In genomic region chr9:115064834-115065233, GRCm38 (mm10) we compare ENCODE assay signal across 22 mouse cellular contexts.
DNase-seq lines count a peak whose midpoint lies in the region; ATAC-seq and TF ChIP-seq lines count a peak whose summit lies in the region.
"Had no signal": no experiment of that assay in that cellular context is flagged by ENCODE, and none has a peak within 500 bp of the region (broad histone marks: within the 10 kb centered on the region; RNA-seq: fewer than 3 reads in every experiment).

No protein-coding gene starts in this region.

- no peak for ATAC-seq in kidney, postnatal 0 days (replicated peaks; ENCODE audit: low FRiP score, low read depth)
- ATAC-seq in midbrain, postnatal 0 days (ENCODE audit: low FRiP score): no peak
- no peak for ATAC-seq in midbrain, embryonic 16.5 days
- no peak for ATAC-seq in midbrain, embryonic 13.5 days
- ATAC-seq: Patski had no signal

- 90% methylated on average over 1 of the region's 1 CpGs for WGBS in kidney, postnatal 0 days
- 100% methylated on average over 1 of the region's 1 CpGs for WGBS in midbrain, postnatal 0 days
- WGBS in midbrain, embryonic 16.5 days: 100% methylated on average over 1 of the region's 1 CpGs
- 89% methylated on average over 1 of the region's 1 CpGs for WGBS in midbrain, embryonic 13.5 days

- no peaks in the 10 kb centered on the region for H3K27me3 ChIP-seq in kidney, postnatal 0 days (ENCODE audit: insufficient read depth, low read length)
- H3K27me3 ChIP-seq in midbrain, postnatal 0 days (ENCODE audit: insufficient read depth, low read length): no peaks in the 10 kb centered on the region
- no peaks in the 10 kb centered on the region for H3K27me3 ChIP-seq in midbrain, embryonic 16.5 days (ENCODE audit: control insufficient read depth, insufficient read depth, low read depth, low read length)
- H3K27me3 ChIP-seq in midbrain, embryonic 13.5 days: no peaks in the 10 kb centered on the region
- H3K27me3 ChIP-seq: embryonic facial prominence, embryonic 15.5 days; heart, embryonic 15.5 days; limb, embryonic 12.5 days; liver, embryonic 15.5 days; Patski; stomach, embryonic 15.5 days had no signal

- H3K4me1 ChIP-seq in kidney, postnatal 0 days (replicated peaks; ENCODE audit: insufficient read depth, low read length): no peaks in the 10 kb centered on the region
- no peaks in the 10 kb centered on the region for H3K4me1 ChIP-seq in midbrain, postnatal 0 days (ENCODE audit: insufficient read depth, low read length)
- H3K4me1 ChIP-seq in midbrain, embryonic 16.5 days (ENCODE audit: control insufficient read depth, insufficient read depth, low read length): no peaks in the 10 kb centered on the region
- H3K4me1 ChIP-seq in midbrain, embryonic 13.5 days (replicated peaks): no peaks in the 10 kb centered on the region
- H3K4me1 ChIP-seq: embryonic facial prominence, embryonic 15.5 days; heart, embryonic 15.5 days; limb, embryonic 12.5 days; liver, embryonic 15.5 days; stomach, embryonic 15.5 days had no signal

- H3K36me3 ChIP-seq in kidney, postnatal 0 days (ENCODE audit: insufficient read depth, low read length): no peaks in the 10 kb centered on the region
- H3K36me3 ChIP-seq in midbrain, postnatal 0 days (ENCODE audit: insufficient read depth, low read length): no peaks in the 10 kb centered on the region
- no peaks in the 10 kb centered on the region for H3K36me3 ChIP-seq in midbrain, embryonic 16.5 days (ENCODE audit: control insufficient read depth, insufficient read depth, low read length)
- peaks cover 3% of the 10 kb centered on the region; the same call in 1 of the 2 replicates for H3K36me3 ChIP-seq in midbrain, embryonic 13.5 days
- H3K36me3 ChIP-seq: embryonic facial prominence, embryonic 15.5 days; forebrain, embryonic 10.5 days; heart, embryonic 15.5 days; liver, embryonic 15.5 days; stomach, embryonic 15.5 days had no signal

- H3K4me2 ChIP-seq in kidney, postnatal 0 days (ENCODE audit: low read length): no peak overlapping the region
- no peak overlapping the region for H3K4me2 ChIP-seq in midbrain, postnatal 0 days (ENCODE audit: low read depth, low read length, poor library complexity, severe bottlenecking)
- H3K4me2 ChIP-seq in midbrain, embryonic 16.5 days (ENCODE audit: low read length): no peak overlapping the region
- no peak overlapping the region for H3K4me2 ChIP-seq in midbrain, embryonic 13.5 days (replicated peaks)
- H3K4me2 ChIP-seq: embryonic facial prominence, embryonic 15.5 days; heart, embryonic 15.5 days; limb, embryonic 12.5 days; liver, embryonic 15.5 days; stomach, embryonic 15.5 days had no signal

- no peak overlapping the region for H3K27ac ChIP-seq in kidney, postnatal 0 days
- no peak overlapping the region for H3K27ac ChIP-seq in midbrain, postnatal 0 days (ENCODE audit: low read depth, low read length)
- H3K27ac ChIP-seq in midbrain, embryonic 16.5 days (ENCODE audit: low read length): no peak overlapping the region
- H3K27ac ChIP-seq in midbrain, embryonic 13.5 days: no peak overlapping the region
- H3K27ac ChIP-seq: embryonic facial prominence, embryonic 15.5 days; forebrain, embryonic 10.5 days; heart, embryonic 15.5 days; limb, embryonic 12.5 days; liver, embryonic 15.5 days; stomach, embryonic 15.5 days had no signal

- no peaks in the 10 kb centered on the region; the same call in 1 of the 2 replicates for H3K9me3 ChIP-seq in kidney, postnatal 0 days (replicated peaks; ENCODE audit: low read length)
- no peaks in the 10 kb centered on the region for H3K9me3 ChIP-seq in midbrain, postnatal 0 days (ENCODE audit: low read length)
- H3K9me3 ChIP-seq in midbrain, embryonic 16.5 days (replicated peaks; ENCODE audit: control insufficient read depth, low read length, poor library complexity, severe bottlenecking): no peaks in the 10 kb centered on the region; the same call in 1 of the 2 replicates
- peaks cover 7% of the 10 kb centered on the region; the same call in 1 of the 2 replicates for H3K9me3 ChIP-seq in midbrain, embryonic 13.5 days
- H3K9me3 ChIP-seq: embryonic facial prominence, embryonic 15.5 days; heart, embryonic 15.5 days; liver, embryonic 15.5 days; stomach, embryonic 15.5 days had no signal

- TF ChIP-seq CTCF in kidney, postnatal 0 days (IDR thresholded peaks at IDR 0.05; ENCODE audit: low read depth): peak; percentile 32; the same call in 1 of the 2 replicates
- TF ChIP-seq CTCF in midbrain, postnatal 0 days (IDR thresholded peaks at IDR 0.05): peak; percentile 42

- no peak overlapping the region for H3K9ac ChIP-seq in kidney, postnatal 0 days (ENCODE audit: low read depth, low read length)
- H3K9ac ChIP-seq in midbrain, postnatal 0 days (replicated peaks; ENCODE audit: low read length, poor library complexity, severe bottlenecking): no peak overlapping the region
- H3K9ac ChIP-seq in midbrain, embryonic 16.5 days (ENCODE audit: low read depth, low read length): no peak overlapping the region
- H3K9ac ChIP-seq in midbrain, embryonic 13.5 days (replicated peaks): no peak overlapping the region
- H3K9ac ChIP-seq: embryonic facial prominence, embryonic 15.5 days; heart, embryonic 15.5 days; limb, embryonic 12.5 days; liver, embryonic 15.5 days; stomach, embryonic 15.5 days had no signal

- no peak for DNase-seq in kidney, postnatal 0 days (ENCODE audit: low spot score)
- no peak for DNase-seq in kidney, adult 9 months
- DNase-seq in midbrain, postnatal 0 days (ENCODE audit: low spot score): no peak
- peak; percentile 4 for DNase-seq in NIH3T3 (ENCODE audit: low read depth)
- DNase-seq in frontal cortex, postnatal 10 days (ENCODE audit: low spot score in 2 of 2): no peak
- DNase-seq: adrenal gland, postnatal 14 days; cerebellum, adult 9-11 months; gastrocnemius, postnatal 14 days; kidney, adult 8-10 months; kidney, postnatal 36 days; layer of hippocampus, adult 9-11 months; lung, postnatal 36 days; right cerebral cortex, postnatal 25 days had no signal

- H3K4me3 ChIP-seq in kidney, postnatal 0 days (replicated peaks; ENCODE audit: low read depth, low read length): no peak overlapping the region
- no peak overlapping the region for H3K4me3 ChIP-seq in midbrain, postnatal 0 days (ENCODE audit: low read depth, low read length)
- no peak overlapping the region for H3K4me3 ChIP-seq in midbrain, embryonic 16.5 days (ENCODE audit: low read depth, low read length)
- H3K4me3 ChIP-seq in midbrain, embryonic 13.5 days (replicated peaks): no peak overlapping the region
- H3K4me3 ChIP-seq: embryonic facial prominence, embryonic 15.5 days; forebrain, embryonic 10.5 days; heart, embryonic 15.5 days; limb, embryonic 12.5 days; liver, embryonic 15.5 days; stomach, embryonic 15.5 days had no signal
